Mouse (Mus musculus): Measurements from ENCODE around the gene Ap2a1. TPM values are rescaled to one million over a fixed set of nuclear protein-coding genes. Genes with fewer than 3 reads are reported as not detected.

Gene Ap2a1
- polyA plus RNA-seq, 1 experiment from 2014 or later: 54.0 TPM

GRCm38 (mm10) chr7:44918219-44918618 is 11.1 kb downstream of the Ap2a1 start:
- ATAC-seq (ENCODE audit: insufficient number of reproducible peaks, insufficient read depth, low FRiP score, low read depth): no peak
- Histone ChIP-seq H3K4me2 (ENCODE audit: low read length) (no peak overlapping the region), H3K9ac (ENCODE audit: low read length) (0 out of 2 replicates have a peak overlapping the region, but pooled peaks have one; percentile 38), H3K27ac (replicated peaks in 1 of 2; ENCODE audit: control insufficient read depth in 1 of 2, insufficient read depth in 1 of 2, low read depth in 2 of 2, low read length in 2 of 2) (no peak overlapping the region), H3K27me3 (ENCODE audit: control insufficient read depth, insufficient read depth, low read length) (no peaks in the 10 kb centered on the region), H3K9me3 (ENCODE audit: control insufficient read depth, low read length) (no peaks in the 10 kb centered on the region), H3K4me1 (ENCODE audit: control insufficient read depth in 2 of 2, insufficient read depth in 2 of 2, low read length in 2 of 2) (peaks cover 7 to 20% of the 10 kb centered on the region in 2 experiments), H3K36me3 (ENCODE audit: control insufficient read depth, insufficient read depth, low read length) (peaks cover 63% of the 10 kb centered on the region), H3K4me3 (ENCODE audit: control insufficient read depth in 1 of 2, insufficient read depth in 1 of 2, low read depth in 1 of 2, low read length in 2 of 2) (no peak overlapping the region)
- 43% methylated on average over 3 of the region's 3 CpGs for WGBS

GRCm38 (mm10) chr7:44916881-44917280 is 12.4 kb downstream of the Ap2a1 start:
- Histone ChIP-seq H3K4me1 (ENCODE audit: control insufficient read depth in 2 of 2, insufficient read depth in 2 of 2, low read length in 2 of 2) (peaks cover 7 to 20% of the 10 kb centered on the region in 2 experiments), H3K9ac (ENCODE audit: low read length) (no peak overlapping the region), H3K36me3 (ENCODE audit: control insufficient read depth, insufficient read depth, low read length) (peaks cover 63% of the 10 kb centered on the region), H3K4me2 (ENCODE audit: low read length) (no peak overlapping the region), H3K27ac (replicated peaks in 1 of 2; ENCODE audit: control insufficient read depth in 1 of 2, insufficient read depth in 1 of 2, low read depth in 2 of 2, low read length in 2 of 2) (no peak overlapping the region), H3K4me3 (ENCODE audit: control insufficient read depth in 1 of 2, insufficient read depth in 1 of 2, low read depth in 1 of 2, low read length in 2 of 2) (no peak overlapping the region), H3K27me3 (ENCODE audit: control insufficient read depth, insufficient read depth, low read length) (no peaks in the 10 kb centered on the region), H3K9me3 (ENCODE audit: control insufficient read depth, low read length) (no peaks in the 10 kb centered on the region)
- 88% methylated on average over 4 of the region's 4 CpGs for WGBS
- ATAC-seq (ENCODE audit: insufficient number of reproducible peaks, insufficient read depth, low FRiP score, low read depth): no peak

- 85% methylated on average over 6 of the region's 6 CpGs for WGBS
- no peak overlapping the region for H3K4me2 ChIP-seq (ENCODE audit: low read length)
- H3K4me3 ChIP-seq (ENCODE audit: control insufficient read depth in 1 of 2, insufficient read depth in 1 of 2, low read depth in 1 of 2, low read length in 2 of 2): no peak overlapping the region
- H3K27ac ChIP-seq (replicated peaks in 1 of 2; ENCODE audit: control insufficient read depth in 1 of 2, insufficient read depth in 1 of 2, low read depth in 2 of 2, low read length in 2 of 2): no peak overlapping the region
- H3K9me3 ChIP-seq (ENCODE audit: control insufficient read depth, low read length): no peaks in the 10 kb centered on the region
- H3K9ac ChIP-seq (ENCODE audit: low read length): no peak overlapping the region
- H3K4me1 ChIP-seq (ENCODE audit: control insufficient read depth in 2 of 2, insufficient read depth in 2 of 2, low read length in 2 of 2): peaks cover 7 to 20% of the 10 kb centered on the region in 2 experiments
- H3K27me3 ChIP-seq (ENCODE audit: control insufficient read depth, insufficient read depth, low read length): no peaks in the 10 kb centered on the region
- ATAC-seq (ENCODE audit: insufficient number of reproducible peaks, insufficient read depth, low FRiP score, low read depth): no peak
- H3K36me3 ChIP-seq (ENCODE audit: control insufficient read depth, insufficient read depth, low read length): peaks cover 65% of the 10 kb centered on the region
These were observed 13.1 kb downstream of the Ap2a1 start for GRCm38 (mm10) chr7:44916191-44916590.

DNA sequence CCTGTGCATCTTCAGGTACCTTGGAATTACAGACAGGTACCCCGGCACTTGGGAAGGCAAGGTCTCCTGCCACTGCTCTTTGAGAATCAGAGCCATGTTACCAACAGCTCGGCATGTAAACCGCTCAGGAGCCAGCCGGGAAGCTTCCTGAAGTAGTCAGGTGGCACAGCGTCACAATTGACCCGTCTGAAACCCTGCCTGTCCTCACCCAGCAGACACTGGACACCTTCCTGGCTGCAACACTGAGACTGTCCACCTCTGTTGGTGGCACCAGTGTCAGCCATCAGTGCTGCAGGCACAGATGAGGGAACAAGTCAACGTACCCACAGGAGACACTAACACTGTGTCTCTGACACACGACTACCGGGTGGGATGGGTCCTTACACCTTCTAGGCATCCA is 14.0 kb downstream of the Ap2a1 start:
- WGBS: 90% methylated on average over 9 of the region's 9 CpGs
- no peak for ATAC-seq (ENCODE audit: insufficient number of reproducible peaks, insufficient read depth, low FRiP score, low read depth)
- peaks cover 67% of the 10 kb centered on the region for H3K36me3 ChIP-seq (ENCODE audit: control insufficient read depth, insufficient read depth, low read length)
- no peak overlapping the region for H3K4me3 ChIP-seq (ENCODE audit: control insufficient read depth in 1 of 2, insufficient read depth in 1 of 2, low read depth in 1 of 2, low read length in 2 of 2)
- H3K27me3 ChIP-seq (ENCODE audit: control insufficient read depth, insufficient read depth, low read length): no peaks in the 10 kb centered on the region
- peaks cover 7 to 20% of the 10 kb centered on the region in 2 experiments for H3K4me1 ChIP-seq (ENCODE audit: control insufficient read depth in 2 of 2, insufficient read depth in 2 of 2, low read length in 2 of 2)
- no peak overlapping the region for H3K4me2 ChIP-seq (ENCODE audit: low read length)
- H3K9me3 ChIP-seq (ENCODE audit: control insufficient read depth, low read length): no peaks in the 10 kb centered on the region
- no peak overlapping the region for H3K27ac ChIP-seq (replicated peaks in 1 of 2; ENCODE audit: control insufficient read depth in 1 of 2, insufficient read depth in 1 of 2, low read depth in 2 of 2, low read length in 2 of 2)
- no peak overlapping the region for H3K9ac ChIP-seq (ENCODE audit: low read length)

DNA sequence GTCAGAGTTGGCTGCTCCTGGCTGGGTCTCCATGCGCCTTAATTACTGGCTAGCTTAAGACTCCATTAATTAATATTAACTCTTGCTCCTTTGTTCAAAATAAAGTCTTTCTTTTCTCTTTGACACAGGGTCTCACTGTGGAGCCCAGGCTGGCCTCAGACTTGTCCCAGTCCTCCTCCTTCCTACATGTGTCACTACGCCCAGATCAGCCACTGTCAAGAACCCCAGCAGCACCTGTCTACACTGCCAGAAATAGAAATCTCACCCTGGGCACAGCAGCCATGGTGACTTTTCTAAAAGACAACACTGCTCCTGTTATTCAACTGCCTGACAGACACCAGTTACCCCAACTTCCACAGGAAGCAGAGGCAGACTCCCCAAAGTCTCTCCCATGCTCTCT is 14.9 kb downstream of the Ap2a1 start:
- peaks cover 7 to 20% of the 10 kb centered on the region in 2 experiments for H3K4me1 ChIP-seq (ENCODE audit: control insufficient read depth in 2 of 2, insufficient read depth in 2 of 2, low read length in 2 of 2)
- peak overlapping the region; percentile 35 to 37; a peak in 2 of 4 replicates for H3K27ac ChIP-seq (replicated peaks in 1 of 2; ENCODE audit: control insufficient read depth in 1 of 2, insufficient read depth in 1 of 2, low read depth in 2 of 2, low read length in 2 of 2)
- H3K27me3 ChIP-seq (ENCODE audit: control insufficient read depth, insufficient read depth, low read length): no peaks in the 10 kb centered on the region
- no peaks in the 10 kb centered on the region for H3K9me3 ChIP-seq (ENCODE audit: control insufficient read depth, low read length)
- no peak for ATAC-seq (ENCODE audit: insufficient number of reproducible peaks, insufficient read depth, low FRiP score, low read depth)
- 77% methylated on average over 2 of the region's 2 CpGs for WGBS
- H3K4me3 ChIP-seq (ENCODE audit: control insufficient read depth in 1 of 2, insufficient read depth in 1 of 2, low read depth in 1 of 2, low read length in 2 of 2): no peak overlapping the region
- H3K36me3 ChIP-seq (ENCODE audit: control insufficient read depth, insufficient read depth, low read length): peaks cover 72% of the 10 kb centered on the region
- H3K4me2 ChIP-seq (ENCODE audit: low read length): no peak overlapping the region
- H3K9ac ChIP-seq (ENCODE audit: low read length): no peak overlapping the region

GRCm38 (mm10) chr7:44908706-44909476 is 20.4 kb downstream of the Ap2a1 start:
- Histone ChIP-seq H3K4me2 (ENCODE audit: low read length) (no peak overlapping the region), H3K9me3 (ENCODE audit: control insufficient read depth, low read length) (no peaks in the 10 kb centered on the region), H3K36me3 (ENCODE audit: control insufficient read depth, insufficient read depth, low read length) (peaks cover 98% of the 10 kb centered on the region), H3K4me3 (ENCODE audit: control insufficient read depth in 1 of 2, insufficient read depth in 1 of 2, low read depth in 1 of 2, low read length in 2 of 2) (no peak overlapping the region), H3K27me3 (ENCODE audit: control insufficient read depth, insufficient read depth, low read length) (no peaks in the 10 kb centered on the region), H3K9ac (ENCODE audit: low read length) (no peak overlapping the region), H3K27ac (replicated peaks in 1 of 2; ENCODE audit: control insufficient read depth in 1 of 2, insufficient read depth in 1 of 2, low read depth in 2 of 2, low read length in 2 of 2) (no peak overlapping the region), H3K4me1 (ENCODE audit: control insufficient read depth in 2 of 2, insufficient read depth in 2 of 2, low read length in 2 of 2) (no peaks in the 10 kb centered on the region)
- WGBS: 79% methylated on average over 15 of the region's 15 CpGs
- no peak for ATAC-seq (ENCODE audit: insufficient number of reproducible peaks, insufficient read depth, low FRiP score, low read depth)

- H3K36me3 ChIP-seq (ENCODE audit: control insufficient read depth, insufficient read depth, low read length): peaks cover 96% of the 10 kb centered on the region
- H3K4me1 ChIP-seq (ENCODE audit: control insufficient read depth in 2 of 2, insufficient read depth in 2 of 2, low read length in 2 of 2): peaks cover 6% of the 10 kb centered on the region in 2 experiments
- no peak overlapping the region for H3K9ac ChIP-seq (ENCODE audit: low read length)
- H3K4me2 ChIP-seq (ENCODE audit: low read length): no peak overlapping the region
- no peak for ATAC-seq (ENCODE audit: insufficient number of reproducible peaks, insufficient read depth, low FRiP score, low read depth)
- H3K4me3 ChIP-seq (ENCODE audit: control insufficient read depth in 1 of 2, insufficient read depth in 1 of 2, low read depth in 1 of 2, low read length in 2 of 2): no peak overlapping the region
- no peaks in the 10 kb centered on the region for H3K9me3 ChIP-seq (ENCODE audit: control insufficient read depth, low read length)
- H3K27me3 ChIP-seq (ENCODE audit: control insufficient read depth, insufficient read depth, low read length): no peaks in the 10 kb centered on the region
- WGBS: 84% methylated on average over 20 of the region's 20 CpGs
- H3K27ac ChIP-seq (replicated peaks in 1 of 2; ENCODE audit: control insufficient read depth in 1 of 2, insufficient read depth in 1 of 2, low read depth in 2 of 2, low read length in 2 of 2): no peak overlapping the region
These were observed 23.9 kb downstream of the Ap2a1 start for GRCm38 (mm10) chr7:44905430-44905829.
